Comparison of ENCODE assay signal across 8 mouse cellular contexts in the genomic region with DNA sequence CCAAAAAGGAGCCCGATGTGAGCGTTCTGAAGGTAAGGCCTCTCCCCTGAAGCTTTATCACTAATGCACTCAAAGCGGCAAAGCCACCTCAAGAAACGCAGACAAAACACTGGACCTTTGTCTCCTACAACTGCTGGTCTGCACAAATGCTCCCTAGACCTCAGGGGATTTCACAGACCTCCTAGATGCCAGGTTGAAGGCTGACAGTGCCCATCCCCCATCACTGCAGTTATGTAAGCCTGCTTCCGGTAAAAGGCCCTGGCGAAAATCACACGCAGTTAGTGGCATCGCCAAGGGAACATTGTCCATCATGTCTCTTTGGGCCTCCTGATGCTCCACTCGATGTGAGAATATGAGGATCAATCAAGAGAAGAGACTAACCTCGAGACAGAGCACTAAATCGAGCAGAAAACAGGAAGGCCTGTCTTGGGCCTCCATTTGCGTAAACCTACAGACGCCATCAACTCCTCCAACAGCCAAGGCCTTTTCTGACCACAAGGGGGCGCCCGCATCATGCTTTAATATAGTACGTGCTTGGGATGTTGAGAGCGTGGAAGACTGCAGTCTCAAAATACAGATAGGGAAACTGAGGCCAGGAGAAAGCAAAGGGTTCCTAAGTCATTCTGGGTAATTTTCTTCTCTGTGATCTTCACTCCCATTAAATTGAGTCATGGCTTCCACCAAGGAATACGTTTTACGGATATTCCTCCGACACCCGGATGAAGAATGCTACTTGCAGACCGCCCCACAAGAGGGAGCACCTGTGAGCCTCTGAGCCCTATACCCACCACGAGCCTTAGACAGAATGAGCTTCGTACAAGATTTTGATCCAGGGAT.
DNase-seq lines count a peak whose midpoint lies in the region; ATAC-seq and TF ChIP-seq lines count a peak whose summit lies in the region.

No protein-coding gene starts in this region.

- no peak for TF ChIP-seq EP300 in MEL (IDR thresholded peaks at IDR 0.05; ENCODE audit: low read depth in 1 of 2, low read length in 2 of 2)

- H3K27me3 ChIP-seq in MEL (ENCODE audit: control insufficient read depth in 1 of 2, insufficient read depth in 2 of 2, low read length in 2 of 2) = no peaks in the 10 kb centered on the region
- no peaks in the 10 kb centered on the region for H3K27me3 ChIP-seq in forebrain, postnatal 0 days (ENCODE audit: insufficient read depth, low read length)
- no peaks in the 10 kb centered on the region for H3K27me3 ChIP-seq in neural tube, embryonic 15.5 days (replicated peaks)

- no peaks in the 10 kb centered on the region for H3K9me3 ChIP-seq in MEL (replicated peaks; ENCODE audit: insufficient read depth, low read length)
- H3K9me3 ChIP-seq in forebrain, postnatal 0 days (ENCODE audit: low read length) = no peaks in the 10 kb centered on the region
- no peaks in the 10 kb centered on the region for H3K9me3 ChIP-seq in neural tube, embryonic 15.5 days (replicated peaks)

- H3K4me3 ChIP-seq in MEL (ENCODE audit: control insufficient read depth in 1 of 2, insufficient read depth in 1 of 2, low read depth in 2 of 2, low read length in 2 of 2) = no peak overlapping the region
- no peak overlapping the region for H3K4me3 ChIP-seq in forebrain, postnatal 0 days (ENCODE audit: low read depth, low read length)
- H3K4me3 ChIP-seq in neural tube, embryonic 15.5 days (replicated peaks) = peak overlapping the region; percentile 20; the same call in 1 of the 2 replicates

- H3K9ac ChIP-seq in MEL (ENCODE audit: control insufficient read depth, low read depth, low read length, poor library complexity, severe bottlenecking) = no peak overlapping the region
- H3K9ac ChIP-seq in forebrain, postnatal 0 days = 0 out of 2 replicates have a peak overlapping the region, but pooled peaks have one; percentile 10
- no peak overlapping the region for H3K9ac ChIP-seq in neural tube, embryonic 15.5 days (replicated peaks)

- intact Hi-C loops in heart, postnatal 36 days (cut with DNase I) = loop anchor here (1.0 kb wide), 2 partner anchors 146 to 250 kb away; no protein-coding TSS in a partner anchor

- no peak for TF ChIP-seq POLR2A in MEL (IDR thresholded peaks at IDR 0.05; ENCODE audit: control insufficient read depth in 1 of 2, insufficient read depth in 1 of 2, low read depth in 1 of 2, low read length in 2 of 2, poor library complexity in 1 of 2)

- peak overlapping the region; percentile 24 for H3K4me2 ChIP-seq in forebrain, postnatal 0 days (ENCODE audit: low read depth)
- H3K4me2 ChIP-seq in neural tube, embryonic 15.5 days = peak overlapping the region; percentile 49

- 33% methylated on average over 24 of the region's 24 CpGs for WGBS in forebrain, postnatal 0 days
- WGBS in neural tube, embryonic 15.5 days = 35% methylated on average over 24 of the region's 24 CpGs

- peak; percentile 62 for TF ChIP-seq RAD21 in MEL (IDR thresholded peaks at IDR 0.05; ENCODE audit: low read depth, low read length)

- H3K79me2 ChIP-seq in MEL (ENCODE audit: control insufficient read depth, insufficient read depth, low read length, poor library complexity) = no peaks in the 10 kb centered on the region

- TF ChIP-seq CTCF in MEL (IDR thresholded peaks at IDR 0.05 in 2 of 3, conservative IDR thresholded peaks at IDR 0.05 in 1 of 3; ENCODE audit: control insufficient read depth in 1 of 3, insufficient read depth in 1 of 3, low read depth in 2 of 3, low read length in 3 of 3, poor library complexity in 1 of 3, severe bottlenecking in 1 of 3) = peak; percentile 55 to 83 (median 68)
- TF ChIP-seq CTCF in forebrain, postnatal 0 days (IDR thresholded peaks at IDR 0.05; ENCODE audit: low read depth) = peak; percentile 87

- DNase-seq in MEL (ENCODE audit: low read depth, low spot score) = peak; percentile 63
- peak; percentile 85 to 93 for DNase-seq in cerebellum, adult 18-20 months
- DNase-seq in forebrain, postnatal 0 days = peak; percentile 94
- DNase-seq in heart, postnatal 36 days = peak; percentile 92 to 93
- peak; percentile 85 to 98 for DNase-seq in layer of hippocampus, adult 18-20 months (ENCODE audit: low spot score in 2 of 2)
- peak; percentile 85 to 86 for DNase-seq in lung, adult 18-20 months
- peak; percentile 91 for DNase-seq in testis, postnatal 10 days (ENCODE audit: low spot score)

- H3K36me3 ChIP-seq in MEL (ENCODE audit: control insufficient read depth in 1 of 2, insufficient read depth in 2 of 2, low read length in 2 of 2) = no peaks in the 10 kb centered on the region
- H3K36me3 ChIP-seq in forebrain, postnatal 0 days (ENCODE audit: insufficient read depth) = no peaks in the 10 kb centered on the region
- no peaks in the 10 kb centered on the region for H3K36me3 ChIP-seq in neural tube, embryonic 15.5 days

- peak; percentile 92 for ATAC-seq in forebrain, postnatal 0 days
- peak; percentile 88 for ATAC-seq in neural tube, embryonic 15.5 days (ENCODE audit: low FRiP score)

- no peaks in the 10 kb centered on the region; a peak in 1 of 4 replicates for H3K4me1 ChIP-seq in MEL (ENCODE audit: control insufficient read depth in 1 of 2, insufficient read depth in 2 of 2, low read length in 2 of 2)
- H3K4me1 ChIP-seq in forebrain, postnatal 0 days (ENCODE audit: insufficient read depth) = no peaks in the 10 kb centered on the region
- peaks cover under 1% of the 10 kb centered on the region; the same call in 1 of the 2 replicates for H3K4me1 ChIP-seq in neural tube, embryonic 15.5 days

- H3K27ac ChIP-seq in MEL (ENCODE audit: control insufficient read depth, low read depth, low read length) = no peak overlapping the region
- H3K27ac ChIP-seq in forebrain, postnatal 0 days (ENCODE audit: low read depth, low read length) = no peak overlapping the region
- H3K27ac ChIP-seq in neural tube, embryonic 15.5 days (replicated peaks) = no peak overlapping the region

TF ChIP-seq in MEL, 35 proteins besides CTCF, POLR2A, EP300 and RAD21:
- TF ChIP-seq SMC3 (IDR thresholded peaks at IDR 0.05; ENCODE audit: low read depth, low read length) = peak; percentile 67
- TF ChIP-seq ZC3H11A (IDR thresholded peaks at IDR 0.05; ENCODE audit: low read depth, low read length) = peak; percentile 56
- TF ChIP-seq CHD1 (IDR thresholded peaks at IDR 0.05; ENCODE audit: low read depth, low read length) = no peak
- TF ChIP-seq ZNF384 (IDR thresholded peaks at IDR 0.05; ENCODE audit: low read depth, low read length) = peak; percentile 33; the same call in 1 of the 2 replicates
